Mouse (Mus musculus) mesoderm, embryonic 11.5 days (tissue): ENCODE results near the gene Mast2.
A peak's percentile ranks its signal among the peaks of the same experiment; 100 is the strongest.

Experiments used
- DNase-seq: peaks from one replicate; pipeline ENCODE4 v3.0.0-alpha.2; 2012; ENCODE audit warnings: low read depth, low spot score

Mast2 gene

DNA sequence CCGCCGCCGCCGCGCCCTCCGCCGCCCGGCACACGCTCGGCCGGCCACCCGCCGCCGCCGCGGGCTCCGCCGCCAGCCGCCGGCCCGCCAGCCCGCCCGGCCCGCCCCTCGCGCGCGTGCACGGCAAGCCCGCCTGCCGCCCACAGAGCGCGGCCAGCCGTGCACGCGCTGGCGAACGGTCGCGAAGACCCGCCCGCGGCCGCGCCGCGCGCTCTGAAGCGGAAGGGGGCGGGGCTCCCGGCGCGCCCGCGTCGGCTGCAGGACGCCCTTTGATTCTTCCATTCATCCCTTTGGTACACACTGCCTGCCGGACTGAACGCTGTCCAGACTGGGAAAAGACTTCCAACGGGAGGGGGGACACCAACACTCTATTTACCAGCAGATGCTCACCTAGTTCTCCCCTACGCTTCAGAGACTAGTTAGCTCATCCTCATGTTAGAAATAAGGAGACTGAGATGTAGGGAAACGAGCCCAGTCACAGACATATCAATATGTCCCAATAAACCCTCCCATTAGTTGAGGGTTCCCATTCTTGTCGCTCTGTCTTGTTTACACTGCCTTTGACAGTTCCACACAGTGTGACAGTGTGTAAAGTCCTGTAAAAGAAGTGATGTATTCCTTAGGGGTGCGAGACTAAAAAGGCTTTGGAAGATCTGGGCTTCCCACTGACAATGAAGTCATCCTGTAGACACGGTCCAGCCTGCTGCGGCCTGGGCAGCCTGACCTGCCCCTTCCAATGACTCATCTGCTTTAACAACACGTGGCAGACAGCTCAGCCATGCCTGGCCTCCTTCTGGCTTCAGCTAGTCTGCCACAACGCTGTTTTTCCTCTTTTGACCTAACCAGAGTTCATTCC, at the start of gene Mast2:
Gene Mast2 (minus strand): TSS at position 58 of the 856 bp plus-strand sequence.
- DNase-seq: peak; percentile 93

DNA sequence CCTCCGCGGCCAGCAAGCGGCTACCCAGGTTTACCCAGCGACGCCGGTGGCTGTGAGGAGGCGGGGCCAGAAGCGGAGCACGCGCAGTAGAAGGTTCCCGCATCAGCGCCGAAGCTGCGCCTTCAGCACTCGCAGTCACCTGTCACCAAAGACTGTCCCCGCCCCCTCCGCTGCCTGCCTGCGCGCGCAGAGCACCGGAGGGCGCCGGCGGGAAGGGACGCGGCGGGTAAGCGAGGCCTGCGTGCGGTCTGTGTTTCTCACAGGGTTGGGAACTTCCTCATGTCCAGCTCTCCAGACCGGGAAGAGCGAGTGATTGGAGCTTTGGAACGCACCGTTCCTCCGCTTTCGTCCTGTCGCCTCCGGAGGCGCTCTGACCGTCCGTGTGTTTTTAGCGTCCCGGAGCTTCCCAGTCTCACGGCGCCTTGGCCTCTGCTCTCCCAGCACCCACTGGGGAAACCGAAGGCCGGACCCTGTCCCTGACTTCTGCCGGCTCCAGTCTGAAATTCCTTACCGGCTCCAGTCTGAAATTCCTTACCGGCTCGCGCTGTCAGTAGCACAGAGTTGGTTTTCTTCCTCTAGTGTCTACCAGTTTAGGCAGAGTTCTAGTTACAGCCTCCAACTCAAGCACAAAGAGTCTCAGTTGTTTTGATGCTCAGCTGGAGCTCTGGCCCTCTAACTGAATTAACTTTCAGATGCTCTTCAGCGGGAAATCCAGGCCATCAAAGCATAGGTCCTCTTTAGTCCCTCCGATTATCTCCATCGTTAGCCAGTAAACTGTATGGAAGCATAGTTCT, 43.6 kb upstream of the Mast2 start, which contains the start of gene Ipp:
Gene Ipp (plus strand): TSS at position 125 of the 794 bp plus-strand sequence.
- DNase-seq: peak; percentile 96

DNA sequence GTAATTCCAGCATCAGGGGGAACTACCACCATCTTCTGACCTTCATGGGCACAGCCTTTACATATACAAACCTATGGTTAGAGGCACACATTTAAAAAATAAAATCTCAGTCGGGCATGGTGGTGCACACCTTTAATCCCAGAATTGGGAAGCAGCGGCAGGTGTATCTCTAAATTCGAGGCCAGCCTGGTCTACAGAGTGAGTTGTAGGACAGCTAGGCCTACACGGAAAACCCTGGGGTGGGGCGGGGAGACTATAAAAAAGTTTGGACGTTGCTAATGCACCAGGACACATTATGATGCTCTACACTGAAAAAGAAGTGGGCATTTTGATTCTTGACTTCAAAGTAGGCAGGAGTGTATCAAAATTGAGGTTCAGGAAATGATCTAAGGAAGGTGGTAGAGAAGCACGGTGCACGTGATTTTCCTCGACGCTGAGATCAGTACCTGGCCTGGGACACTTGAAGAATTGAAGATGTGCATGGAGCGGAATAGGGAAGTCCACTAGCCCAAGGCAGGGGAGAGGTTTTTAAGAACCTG, 43.0 kb upstream of the Mast2 start:
- DNase-seq: no peak

DNA sequence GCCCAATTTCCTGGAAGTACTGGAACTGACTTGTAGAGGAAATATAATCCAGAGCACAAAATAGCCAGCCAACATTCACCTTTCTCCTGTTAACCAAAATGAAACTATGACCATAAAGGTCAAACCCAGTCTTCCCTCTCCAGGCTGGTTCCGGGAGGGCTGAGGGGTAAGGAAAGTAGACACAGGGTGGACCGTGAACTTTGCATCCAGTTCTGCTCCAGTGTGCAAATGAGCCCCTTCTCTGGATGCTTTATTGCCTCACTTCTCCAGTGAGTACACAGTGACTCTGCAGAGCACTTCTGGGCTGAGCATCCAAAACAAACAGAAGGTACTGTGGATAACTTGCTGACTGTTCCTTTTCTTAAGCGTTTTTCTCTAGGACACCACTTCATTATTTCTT, 36.0 kb upstream of the Mast2 start:
- DNase-seq: no peak

DNA sequence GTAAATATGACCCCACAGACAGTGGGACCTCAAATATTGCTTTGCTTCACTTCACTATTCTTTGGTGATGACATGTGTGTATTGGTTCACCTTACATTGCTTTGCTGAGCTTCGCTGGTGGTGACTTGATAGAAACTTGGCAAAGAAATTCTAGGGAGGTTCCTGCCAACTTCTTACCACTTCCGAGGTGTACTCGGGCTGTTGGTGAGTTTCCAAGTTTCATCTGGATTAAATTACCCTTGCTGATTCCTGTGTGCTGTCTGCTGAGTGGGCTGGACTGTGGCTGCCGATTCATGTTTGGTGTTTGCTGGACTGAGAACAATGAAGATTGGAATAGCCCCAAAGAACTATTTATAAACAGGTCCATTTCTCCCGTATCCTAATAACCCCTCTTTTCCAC, 29.7 kb upstream of the Mast2 start:
- DNase-seq: no peak

DNA sequence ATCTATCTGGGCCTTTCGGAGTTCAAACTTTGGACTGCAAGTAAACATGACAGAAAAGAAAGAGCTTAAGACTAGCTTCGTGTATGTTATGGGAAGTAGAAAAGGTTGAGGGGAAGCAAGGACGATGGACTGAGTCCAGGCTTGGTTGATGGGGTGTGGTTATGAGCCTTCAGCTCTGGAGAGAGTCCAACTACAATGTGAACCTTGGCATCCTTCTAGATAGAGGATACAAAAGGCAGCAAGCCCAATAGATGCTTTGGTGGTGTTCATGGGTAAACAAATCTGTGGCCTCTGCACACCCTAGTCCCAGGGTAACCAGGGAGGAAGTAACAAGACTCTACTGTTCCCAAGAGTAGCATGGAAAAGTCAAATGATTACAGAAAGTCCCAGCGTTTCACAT, 28.5 kb upstream of the Mast2 start:
- no peak for DNase-seq

DNA sequence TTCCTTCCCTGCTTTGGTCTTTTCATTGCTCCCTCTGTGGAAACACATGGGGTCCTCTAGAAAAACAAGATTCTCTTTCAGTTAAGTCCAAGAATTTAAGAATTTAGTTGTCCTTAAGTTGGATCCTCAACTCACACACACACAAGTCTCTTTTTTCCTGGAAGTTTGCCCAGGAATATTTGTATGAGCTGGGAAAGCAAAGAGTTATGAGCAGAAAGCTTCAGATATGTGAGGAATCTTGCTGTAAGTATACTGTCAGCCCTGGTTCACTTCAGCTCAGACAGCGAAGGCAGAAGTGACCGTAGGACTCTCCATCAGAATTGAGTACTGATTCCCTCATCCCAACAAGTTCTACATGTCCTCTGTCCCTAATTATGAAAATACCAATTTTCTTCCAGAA, 27.9 kb upstream of the Mast2 start:
- DNase-seq: no peak

DNA sequence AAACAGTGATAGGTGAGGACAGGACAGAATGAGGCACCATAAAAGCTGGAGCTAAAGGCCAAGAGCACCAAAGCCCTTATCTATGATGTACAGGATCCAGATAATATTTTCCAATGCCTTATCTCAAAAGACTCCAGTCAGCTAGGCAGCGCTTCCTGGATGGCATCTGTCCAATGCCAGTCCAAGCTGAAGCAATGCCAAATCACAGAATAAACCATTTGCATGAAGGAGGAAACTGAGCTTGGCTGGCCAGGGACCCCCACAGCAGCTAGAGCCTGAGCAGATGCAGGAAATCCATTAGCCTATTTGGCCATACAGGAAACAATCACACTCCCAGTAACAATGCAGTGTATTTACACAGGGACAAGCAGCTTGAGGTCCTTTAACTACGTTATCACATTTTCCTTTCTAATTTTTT, 27.1 kb upstream of the Mast2 start:
- DNase-seq: no peak

DNA sequence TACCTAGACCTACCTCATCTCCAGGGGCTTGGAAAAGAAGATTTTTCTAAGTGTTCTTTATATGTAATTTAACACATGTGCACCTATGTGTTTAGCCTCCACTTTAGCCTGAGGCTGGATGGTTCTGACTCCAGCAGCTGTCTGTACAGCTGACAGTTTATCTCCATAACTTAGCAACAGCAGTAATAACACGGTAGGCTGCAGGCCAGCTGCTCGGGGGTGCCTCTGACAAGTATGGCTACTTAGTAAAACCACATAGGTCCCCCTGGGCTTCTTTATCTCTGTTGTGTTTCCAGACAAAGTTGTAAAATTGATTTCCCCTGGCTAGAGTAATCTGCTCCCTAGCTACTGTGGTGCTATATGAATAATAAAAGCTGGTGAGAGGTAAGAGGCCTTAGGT, 19.5 kb upstream of the Mast2 start:
- DNase-seq: peak; percentile 53

DNA sequence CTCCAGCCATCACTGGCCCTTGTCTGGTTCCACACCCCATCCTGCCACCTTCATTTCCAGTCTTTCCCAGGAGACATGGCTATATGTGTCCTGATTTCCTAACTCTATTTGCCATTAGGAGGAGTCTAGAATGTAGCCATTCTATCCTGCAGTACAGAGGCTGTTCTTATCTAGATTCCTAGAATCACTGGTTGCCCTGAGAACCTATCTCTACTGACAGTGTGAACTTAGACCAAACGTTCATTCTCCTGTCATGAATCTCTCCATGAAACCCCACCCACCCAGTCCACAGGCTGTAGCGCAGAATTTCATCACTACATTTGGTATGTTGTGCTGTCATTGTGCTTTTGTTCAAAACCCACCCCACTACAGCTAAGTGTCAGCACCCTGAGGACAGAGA, 17.3 kb upstream of the Mast2 start:
- DNase-seq: no peak

DNA sequence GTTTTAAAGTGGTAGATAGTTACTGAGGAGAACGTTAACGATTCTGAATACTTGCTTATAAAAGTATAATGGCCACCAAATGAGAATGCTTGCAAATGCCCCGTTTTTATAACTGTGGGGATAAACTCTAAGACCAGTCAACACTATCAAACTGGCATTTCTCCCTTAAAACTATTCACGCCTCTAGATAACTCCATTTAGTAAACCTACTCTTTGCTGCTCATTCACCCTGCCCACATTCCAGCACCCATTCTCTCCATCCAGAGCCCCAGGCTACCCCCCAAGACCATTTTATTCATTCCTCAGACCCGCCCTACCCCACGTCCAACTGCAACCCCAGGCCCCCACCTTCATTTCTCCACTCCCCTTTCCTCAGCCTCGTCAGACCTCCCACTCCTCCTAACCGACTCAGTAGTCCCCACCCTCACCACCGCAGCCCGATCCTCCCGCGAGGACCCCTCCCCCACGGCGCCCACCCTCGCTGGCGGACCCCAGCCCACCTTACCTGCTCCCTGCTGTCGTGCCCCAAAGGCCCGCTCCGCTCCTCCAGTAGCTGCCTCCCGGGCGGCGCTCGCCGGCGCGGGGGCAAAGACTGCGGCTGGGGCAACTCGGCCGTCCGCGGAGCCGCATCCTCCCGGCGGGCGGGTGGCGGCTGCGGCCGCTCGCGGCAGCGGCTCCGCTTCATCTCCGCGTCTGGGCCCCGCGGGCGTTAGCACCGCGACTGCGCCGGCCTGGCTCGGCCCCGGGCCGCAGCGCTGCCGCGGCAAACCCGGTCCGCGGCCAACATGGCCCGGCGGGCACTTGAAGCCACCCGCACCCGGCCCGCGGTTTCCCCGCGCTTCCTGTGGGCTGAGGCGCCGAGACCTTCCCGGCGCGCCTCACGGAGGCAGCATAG, 505 bp downstream of the Mast2 start:
- peak; percentile 64 for DNase-seq

DNA sequence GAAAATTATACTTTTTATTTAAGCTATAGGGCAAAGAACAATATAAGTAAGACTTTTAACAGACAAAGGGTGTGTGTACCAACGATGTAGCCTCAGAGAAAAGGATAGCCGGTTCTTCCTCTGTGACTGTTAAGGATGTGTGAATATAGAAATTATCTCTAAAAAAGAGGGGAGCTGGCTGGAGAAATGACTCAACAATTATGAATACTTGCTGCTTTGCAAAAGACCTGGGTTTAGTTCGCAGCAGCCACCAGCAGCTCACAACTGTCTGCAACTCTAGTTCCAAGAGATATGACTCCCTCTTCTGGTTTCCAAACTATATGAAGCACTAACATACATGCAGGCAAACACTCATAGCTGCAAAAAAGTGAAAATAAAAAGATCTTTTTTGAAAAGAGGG, 2.0 kb downstream of the Mast2 start:
- no peak for DNase-seq

DNA sequence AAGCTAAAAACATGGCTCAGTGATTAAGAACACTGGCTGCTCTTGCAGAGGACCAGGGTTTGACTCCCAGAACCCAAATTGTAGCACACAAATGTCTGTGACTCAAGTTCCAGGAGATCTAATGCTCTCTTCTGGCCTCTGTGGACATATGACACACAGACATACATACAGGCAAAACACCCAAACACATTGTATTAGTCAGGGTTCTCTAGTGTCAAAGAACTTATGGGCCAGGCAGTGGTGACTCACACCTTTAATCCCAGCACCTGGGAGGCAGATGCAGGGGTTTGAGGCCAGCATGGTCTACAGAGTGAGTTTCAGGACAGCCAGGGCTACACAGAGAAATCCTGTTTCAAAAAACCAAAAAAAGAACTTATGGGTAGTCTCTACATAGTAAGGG, 12.4 kb downstream of the Mast2 start:
- no peak for DNase-seq

DNA sequence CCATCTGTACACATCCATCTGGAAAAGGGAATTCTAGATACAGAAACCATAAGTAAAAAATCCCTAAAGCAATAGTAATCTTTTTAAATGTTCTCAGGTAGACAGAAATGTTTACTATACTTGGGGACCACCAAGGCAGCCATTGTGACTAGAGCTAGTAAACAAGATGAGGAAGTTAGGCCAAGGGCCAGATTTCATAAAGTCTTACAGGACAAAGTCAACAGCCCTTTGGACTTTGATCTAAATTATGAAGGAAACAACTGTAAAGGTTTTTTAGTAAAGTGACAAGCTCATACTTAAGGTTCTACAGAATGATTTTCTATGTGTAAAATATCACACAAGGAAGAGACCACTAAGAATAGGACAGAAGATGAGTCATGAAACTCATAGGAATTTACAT, 14.0 kb downstream of the Mast2 start:
- no peak for DNase-seq

DNA sequence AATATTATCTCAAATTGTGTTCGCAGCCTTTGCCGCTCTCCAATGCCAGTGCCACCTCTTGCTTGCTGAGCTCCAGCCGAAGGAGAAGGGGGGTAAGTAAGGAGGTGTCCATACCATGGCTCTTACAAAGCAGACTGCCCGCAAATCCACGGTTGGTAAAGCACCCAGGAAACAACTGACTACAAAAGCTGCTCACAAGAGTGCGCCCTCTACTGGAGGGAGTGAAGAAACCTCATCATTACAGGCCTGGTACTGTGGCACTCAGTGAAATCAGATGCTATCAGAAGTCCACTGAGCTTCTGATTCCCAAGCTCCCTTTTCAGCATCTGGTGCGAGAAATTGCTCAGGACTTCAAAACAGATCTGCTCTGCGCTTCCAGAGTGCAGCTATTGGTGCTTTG, 15.3 kb downstream of the Mast2 start:
- DNase-seq: peak; percentile 65

DNA sequence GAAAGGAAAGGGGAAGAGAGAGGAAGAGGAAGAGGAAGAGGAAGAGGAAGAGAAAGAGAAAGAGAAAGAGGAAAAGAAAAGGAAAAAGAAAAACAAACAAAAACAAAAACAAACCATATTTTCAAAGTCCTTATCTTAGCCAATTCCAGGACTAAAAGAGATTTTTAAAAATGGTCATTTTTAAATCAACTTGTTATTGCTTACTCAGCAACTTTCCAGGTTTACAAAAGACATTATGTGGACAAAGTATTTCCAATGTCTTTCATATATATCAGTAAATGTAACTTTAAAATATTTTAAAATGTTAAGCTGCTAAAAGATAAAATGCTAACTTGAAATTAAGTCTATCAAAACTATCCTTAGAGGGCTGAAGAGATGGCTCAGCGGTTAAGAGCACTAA, 24.6 kb downstream of the Mast2 start:
- no peak for DNase-seq

DNA sequence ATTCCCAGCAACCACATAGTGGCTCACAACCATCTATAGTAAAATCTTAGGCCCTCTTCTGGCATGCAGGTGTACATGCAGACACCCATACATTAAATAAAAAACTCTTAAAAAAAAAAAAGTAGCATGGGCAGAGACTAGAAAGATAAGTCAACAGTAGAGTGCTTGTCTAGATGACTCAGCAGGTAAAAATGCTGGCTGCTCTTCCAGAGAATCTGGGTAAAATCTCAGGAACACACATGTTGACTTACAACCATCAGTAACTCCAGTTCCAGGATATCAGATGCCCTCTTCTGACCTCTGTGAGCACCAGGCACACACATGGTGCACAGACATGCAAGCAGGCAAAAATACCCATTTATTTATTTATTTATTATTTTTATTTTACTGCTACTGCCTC, 25.4 kb downstream of the Mast2 start:
- no peak for DNase-seq

DNA sequence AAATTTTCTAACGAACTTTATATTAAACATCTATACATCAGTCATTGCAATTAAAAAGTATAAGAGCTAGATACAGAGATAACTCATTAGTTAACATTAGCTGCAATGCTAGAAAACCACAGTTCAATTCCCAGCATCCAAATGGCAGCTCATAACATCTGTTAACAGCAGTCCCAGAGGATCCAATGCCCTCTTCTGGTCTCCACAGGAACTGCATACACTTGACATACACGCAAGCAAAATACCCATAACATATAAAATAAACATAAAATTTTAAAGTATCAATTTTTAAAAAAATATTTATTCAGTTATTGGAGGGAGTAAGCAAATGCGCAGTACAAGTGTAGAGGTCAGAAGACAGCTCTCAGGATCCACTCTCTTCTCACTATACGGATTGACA, 28.4 kb downstream of the Mast2 start:
- no peak for DNase-seq

DNA sequence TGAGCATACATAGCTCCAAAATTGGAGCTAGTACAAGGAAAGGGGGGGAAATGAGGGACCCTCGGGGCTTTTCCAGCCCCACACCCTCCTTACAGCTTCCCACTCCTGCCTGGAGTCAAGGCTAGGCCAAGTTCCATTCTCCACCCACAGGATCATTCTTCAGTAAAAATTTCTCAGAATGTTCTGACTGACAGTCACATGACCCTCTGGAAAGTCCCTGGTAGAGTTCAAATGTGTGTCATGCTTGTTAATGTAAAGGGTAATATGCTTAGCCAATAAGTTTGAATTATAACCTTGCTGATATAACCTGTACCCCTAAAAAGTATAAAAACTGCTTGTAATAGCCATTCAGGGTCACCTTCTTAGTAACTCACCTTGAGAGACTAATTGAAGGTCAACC, 41.8 kb downstream of the Mast2 start:
- DNase-seq: no peak

DNA sequence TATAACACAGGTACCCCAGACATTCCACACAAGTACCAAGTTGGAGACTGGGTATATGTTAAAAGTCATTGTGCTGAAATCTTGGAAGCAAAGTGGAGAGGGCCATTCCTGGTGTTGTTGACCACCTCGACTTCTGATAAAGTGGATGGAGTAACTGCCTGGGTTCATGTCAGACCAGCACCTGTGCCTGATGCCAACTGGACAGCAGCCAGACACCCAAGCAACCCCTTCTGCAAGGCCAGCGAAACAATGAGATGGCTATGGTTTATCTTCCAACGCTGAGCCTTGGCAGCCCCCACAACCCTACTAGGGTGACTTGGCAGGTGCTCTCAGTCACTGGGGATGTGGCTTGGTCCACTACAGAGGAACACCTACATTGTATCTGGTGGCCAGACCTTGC, 42.8 kb downstream of the Mast2 start:
- DNase-seq: no peak

DNA sequence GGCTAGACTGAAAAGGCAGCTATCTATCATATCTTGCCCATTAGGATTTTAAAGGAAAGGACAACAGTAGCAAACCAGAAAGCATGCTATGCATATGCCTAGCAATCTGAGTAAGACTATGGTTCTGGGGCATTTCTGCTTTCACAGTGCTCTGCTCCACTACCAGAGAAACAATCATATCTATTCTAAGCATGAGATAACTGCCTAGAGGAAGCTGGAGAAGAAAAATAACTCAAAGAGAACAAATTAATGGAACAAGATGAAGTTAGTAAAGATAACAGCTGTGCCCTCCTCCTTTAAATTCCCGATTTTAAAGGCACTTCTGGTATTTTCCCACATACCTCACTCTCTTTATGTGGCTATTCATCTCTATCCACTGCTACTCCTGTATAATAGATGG, 51.0 kb downstream of the Mast2 start:
- no peak for DNase-seq

DNA sequence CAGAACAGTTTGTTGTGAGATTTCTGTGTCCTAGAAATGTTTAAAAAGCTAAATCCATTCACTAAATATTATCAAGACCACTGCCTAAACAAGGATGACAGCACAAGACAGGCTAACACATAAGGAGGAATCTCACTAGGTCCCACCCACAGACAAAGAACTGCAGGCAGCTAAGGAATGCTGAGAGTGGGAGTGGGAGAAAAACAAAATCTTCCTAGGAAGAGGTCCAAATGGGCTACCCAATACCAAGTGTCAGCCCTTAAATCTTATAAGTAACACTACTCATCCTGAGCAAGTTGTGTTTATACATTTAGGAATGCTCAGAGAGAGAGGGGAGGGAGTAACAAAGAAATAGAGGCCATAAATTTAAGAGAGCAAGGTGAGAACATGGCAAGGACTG, 52.6 kb downstream of the Mast2 start:
- no peak for DNase-seq
